Mouse (Mus musculus) left cerebral cortex, adult 8-10 months (tissue): Measurements from ENCODE around the gene Megf9. TPM values are rescaled to one million over a fixed set of nuclear protein-coding genes. Genes with fewer than 3 reads are reported as not detected.

ENCODE experiments used
- DNase-seq, 2 experiments: peaks; one replicate each; pipeline ENCODE4 v3.0.0; 2022; ENCODE audit warnings: low spot score in 2 of 2
- total RNA-seq, 4 experiments: library from RNA; stranded (reverse); gene quantifications; 2 replicates each; pipeline ENCODE4 v1.2.4; 2022

Megf9 gene
- total RNA-seq = 100 to 1,000 TPM in 1 of 4 experiments, 10 to 100 TPM in 3; 90.3 to 101 (median 98.0) TPM

GRCm38 (mm10) chr4:70534891-70535269 lies at the start of gene Megf9:
Megf9 (minus strand) TSS chr4:70534995.
- DNase-seq = peak; percentile 90 to 99

- DNase-seq = peak; percentile 12 to 29
Observed at GRCm38 (mm10) chr4:70579654-70580053, 44.9 kb upstream of the Megf9 start.

GRCm38 (mm10) chr4:70578301-70578700 lies 43.5 kb upstream of the Megf9 start:
- no peak for DNase-seq

- DNase-seq = no peak
Observed at GRCm38 (mm10) chr4:70576096-70576495, 41.3 kb upstream of the Megf9 start.

GRCm38 (mm10) chr4:70573926-70574325 lies 39.1 kb upstream of the Megf9 start:
- no peak for DNase-seq

- no peak for DNase-seq
Observed at GRCm38 (mm10) chr4:70553888-70554287, 19.1 kb upstream of the Megf9 start.

- no peak for DNase-seq
Observed at GRCm38 (mm10) chr4:70553230-70553797, 18.5 kb upstream of the Megf9 start.

GRCm38 (mm10) chr4:70552120-70552519 lies 17.3 kb upstream of the Megf9 start:
- DNase-seq = no peak

- DNase-seq = no peak
Observed at GRCm38 (mm10) chr4:70547411-70548148, 12.8 kb upstream of the Megf9 start.

GRCm38 (mm10) chr4:70545869-70546542 lies 11.2 kb upstream of the Megf9 start:
- no peak for DNase-seq

- no peak for DNase-seq
Observed at GRCm38 (mm10) chr4:70544390-70544789, 9.6 kb upstream of the Megf9 start.

- DNase-seq = no peak
Observed at GRCm38 (mm10) chr4:70542387-70542786, 7.6 kb upstream of the Megf9 start.

GRCm38 (mm10) chr4:70540743-70541142 lies 5.9 kb upstream of the Megf9 start:
- no peak for DNase-seq

GRCm38 (mm10) chr4:70536661-70537580 lies 2.1 kb upstream of the Megf9 start:
- DNase-seq = no peak

- peak in 1 of 2 experiments; percentile 28 for DNase-seq
Observed at GRCm38 (mm10) chr4:70535711-70536311, 1.0 kb upstream of the Megf9 start.

- no peak for DNase-seq
Observed at GRCm38 (mm10) chr4:70535289-70535688, 494 bp upstream of the Megf9 start.

- peak; percentile 36 to 42 for DNase-seq
Observed at GRCm38 (mm10) chr4:70534078-70534890, 511 bp downstream of the Megf9 start.

- DNase-seq = no peak
Observed at GRCm38 (mm10) chr4:70533056-70533805, 1.6 kb downstream of the Megf9 start.

- no peak for DNase-seq
Observed at GRCm38 (mm10) chr4:70531021-70531420, 3.8 kb downstream of the Megf9 start.
